Mouse (Mus musculus): Measurements from ENCODE around the gene Capn8. TPM values are rescaled to one million over a fixed set of nuclear protein-coding genes. Genes with fewer than 3 reads are reported as not detected.
A peak's percentile ranks its signal among the peaks of the same experiment; 100 is the strongest.

Gene Capn8
- 0.08 TPM in 1 of 2 replicates, not detected in the other for polyA plus RNA-seq (2016; fragmentation: Nextera tagmentation; extraction: Ambion mirVana)

- no peak for ATAC-seq (ENCODE audit: insufficient number of reproducible peaks, insufficient read depth, low FRiP score, low TSS enrichment)
- Histone ChIP-seq H3K4me2 (replicated peaks) (no peak within 1 kb of the TSS), H3K9ac (no peak within 1 kb of the TSS), H3K27me3 (no peaks in the 10 kb centered on the region), H3K9me3 (no peaks in the 10 kb centered on the region), H3K4me3 (no peak within 1 kb of the TSS), H3K36me3 (no peaks in the 10 kb centered on the region), H3K4me1 (peaks cover 13% of the 10 kb centered on the region), H3K27ac (no peak within 1 kb of the TSS)
- WGBS = 70% methylated on average over 5 of the region's 5 CpGs
Observed at GRCm38 (mm10) chr1:182564408-182565120, at the start of gene Capn8. TSS of gene Capn8 (plus strand) at chr1:182565007.

GRCm38 (mm10) chr1:182516758-182517676 is 47.8 kb upstream of the Capn8 start, which contains the start of gene Capn2:
TSS of gene Capn2 (minus strand) at chr1:182517608.
- peaks cover 14% of the 10 kb centered on the region for H3K36me3 ChIP-seq
- peak within 1 kb of the TSS; percentile 80 for H3K4me3 ChIP-seq
- WGBS = under 1% methylated on average over 84 of the region's 84 CpGs
- no peaks in the 10 kb centered on the region for H3K9me3 ChIP-seq
- ATAC-seq (ENCODE audit: insufficient number of reproducible peaks, insufficient read depth, low FRiP score, low TSS enrichment) = peak; percentile 92
- 0 out of 2 replicates have a peak, but pooled peaks cover 4% of the 10 kb centered on the region for H3K27me3 ChIP-seq
- peaks cover 47% of the 10 kb centered on the region for H3K4me1 ChIP-seq
- H3K27ac ChIP-seq = peak within 1 kb of the TSS; percentile 90
- peak within 1 kb of the TSS; percentile 94 for H3K9ac ChIP-seq
- peak within 1 kb of the TSS; percentile 76 for H3K4me2 ChIP-seq (replicated peaks)

GRCm38 (mm10) chr1:182517677-182518011 is 47.2 kb upstream of the Capn8 start:
- Histone ChIP-seq H3K4me3 (peak overlapping the region; percentile 80), H3K27ac (peak overlapping the region; percentile 90; the same call in 1 of the 2 replicates), H3K9me3 (no peaks in the 10 kb centered on the region), H3K27me3 (0 out of 2 replicates have a peak, but pooled peaks cover 4% of the 10 kb centered on the region), H3K4me1 (peaks cover 47% of the 10 kb centered on the region), H3K4me2 (replicated peaks) (peak overlapping the region; percentile 76), H3K9ac (peak overlapping the region; percentile 94; the same call in 1 of the 2 replicates), H3K36me3 (peaks cover 7% of the 10 kb centered on the region)
- 1% methylated on average over 10 of the region's 10 CpGs for WGBS
- ATAC-seq (ENCODE audit: insufficient number of reproducible peaks, insufficient read depth, low FRiP score, low TSS enrichment) = peak; percentile 2; the same call in 1 of the 2 replicates

GRCm38 (mm10) chr1:182518143-182518680 is 46.6 kb upstream of the Capn8 start:
- Histone ChIP-seq H3K9me3 (no peaks in the 10 kb centered on the region), H3K27me3 (0 out of 2 replicates have a peak, but pooled peaks cover 4% of the 10 kb centered on the region), H3K9ac (no peak overlapping the region), H3K4me1 (peaks cover 47% of the 10 kb centered on the region), H3K36me3 (0 out of 2 replicates have a peak, but pooled peaks cover 2% of the 10 kb centered on the region), H3K4me2 (replicated peaks) (peak overlapping the region; percentile 76; the same call in 1 of the 2 replicates), H3K4me3 (no peak overlapping the region), H3K27ac (no peak overlapping the region)
- 58% methylated on average over 10 of the region's 10 CpGs for WGBS
- no peak for ATAC-seq (ENCODE audit: insufficient number of reproducible peaks, insufficient read depth, low FRiP score, low TSS enrichment)

GRCm38 (mm10) chr1:182518811-182519210 is 46.0 kb upstream of the Capn8 start:
- no peak overlapping the region for H3K27ac ChIP-seq
- WGBS = 82% methylated on average over 6 of the region's 6 CpGs
- no peak for ATAC-seq (ENCODE audit: insufficient number of reproducible peaks, insufficient read depth, low FRiP score, low TSS enrichment)
- H3K4me3 ChIP-seq = no peak overlapping the region
- H3K4me1 ChIP-seq = peaks cover 42% of the 10 kb centered on the region
- no peak overlapping the region for H3K9ac ChIP-seq
- no peaks in the 10 kb centered on the region for H3K36me3 ChIP-seq
- 0 out of 2 replicates have a peak, but pooled peaks cover 4% of the 10 kb centered on the region for H3K27me3 ChIP-seq
- H3K9me3 ChIP-seq = no peaks in the 10 kb centered on the region
- no peak overlapping the region for H3K4me2 ChIP-seq (replicated peaks)

- no peak for ATAC-seq (ENCODE audit: insufficient number of reproducible peaks, insufficient read depth, low FRiP score, low TSS enrichment)
- Histone ChIP-seq H3K27me3 (0 out of 2 replicates have a peak, but pooled peaks cover 4% of the 10 kb centered on the region), H3K4me1 (peaks cover 41% of the 10 kb centered on the region), H3K9ac (no peak overlapping the region), H3K27ac (peak overlapping the region; percentile 89), H3K36me3 (no peaks in the 10 kb centered on the region), H3K9me3 (no peaks in the 10 kb centered on the region), H3K4me2 (replicated peaks) (peak overlapping the region; percentile 39; the same call in 1 of the 2 replicates), H3K4me3 (no peak overlapping the region)
- 71% methylated on average over 5 of the region's 5 CpGs for WGBS
Observed at GRCm38 (mm10) chr1:182519341-182519740, 45.5 kb upstream of the Capn8 start.

GRCm38 (mm10) chr1:182520091-182520937 is 44.5 kb upstream of the Capn8 start:
- WGBS = 8% methylated on average over 14 of the region's 14 CpGs
- 0 out of 2 replicates have a peak overlapping the region, but pooled peaks have one; percentile 16 for H3K4me3 ChIP-seq
- H3K27ac ChIP-seq = peak overlapping the region; percentile 89
- H3K4me2 ChIP-seq (replicated peaks) = peak overlapping the region; percentile 39
- peaks cover 37% of the 10 kb centered on the region for H3K4me1 ChIP-seq
- H3K9ac ChIP-seq = no peak overlapping the region
- no peaks in the 10 kb centered on the region for H3K9me3 ChIP-seq
- H3K27me3 ChIP-seq = 0 out of 2 replicates have a peak, but pooled peaks cover 4% of the 10 kb centered on the region
- peak; percentile 70 for ATAC-seq (ENCODE audit: insufficient number of reproducible peaks, insufficient read depth, low FRiP score, low TSS enrichment)
- no peaks in the 10 kb centered on the region for H3K36me3 ChIP-seq

GRCm38 (mm10) chr1:182520938-182521500 is 43.8 kb upstream of the Capn8 start:
- Histone ChIP-seq H3K4me1 (peaks cover 30% of the 10 kb centered on the region), H3K4me2 (replicated peaks) (no peak overlapping the region), H3K9ac (no peak overlapping the region), H3K9me3 (no peaks in the 10 kb centered on the region), H3K36me3 (no peaks in the 10 kb centered on the region), H3K4me3 (no peak overlapping the region), H3K27ac (peak overlapping the region; percentile 89), H3K27me3 (0 out of 2 replicates have a peak, but pooled peaks cover 4% of the 10 kb centered on the region)
- 54% methylated on average over 8 of the region's 8 CpGs for WGBS
- no peak for ATAC-seq (ENCODE audit: insufficient number of reproducible peaks, insufficient read depth, low FRiP score, low TSS enrichment)

GRCm38 (mm10) chr1:182522961-182523360 is 41.8 kb upstream of the Capn8 start:
- no peak overlapping the region for H3K4me3 ChIP-seq
- 74% methylated on average over 5 of the region's 5 CpGs for WGBS
- peaks cover 12% of the 10 kb centered on the region; the same call in 1 of the 2 replicates for H3K27me3 ChIP-seq
- no peaks in the 10 kb centered on the region for H3K9me3 ChIP-seq
- H3K4me1 ChIP-seq = peaks cover 29% of the 10 kb centered on the region
- ATAC-seq (ENCODE audit: insufficient number of reproducible peaks, insufficient read depth, low FRiP score, low TSS enrichment) = no peak
- H3K4me2 ChIP-seq (replicated peaks) = no peak overlapping the region
- no peak overlapping the region for H3K27ac ChIP-seq
- H3K36me3 ChIP-seq = no peaks in the 10 kb centered on the region
- no peak overlapping the region for H3K9ac ChIP-seq

GRCm38 (mm10) chr1:182523692-182524091 is 41.1 kb upstream of the Capn8 start:
- ATAC-seq (ENCODE audit: insufficient number of reproducible peaks, insufficient read depth, low FRiP score, low TSS enrichment) = no peak
- no peaks in the 10 kb centered on the region for H3K9me3 ChIP-seq
- peaks cover 35% of the 10 kb centered on the region for H3K4me1 ChIP-seq
- no peak overlapping the region for H3K4me3 ChIP-seq
- peaks cover 17% of the 10 kb centered on the region for H3K27me3 ChIP-seq
- 84% methylated on average over 3 of the region's 3 CpGs for WGBS
- H3K27ac ChIP-seq = no peak overlapping the region
- H3K4me2 ChIP-seq (replicated peaks) = no peak overlapping the region
- no peak overlapping the region for H3K9ac ChIP-seq
- no peaks in the 10 kb centered on the region for H3K36me3 ChIP-seq
